Mouse (Mus musculus): Measurements from ENCODE around the gene Olfr218.

DNA sequence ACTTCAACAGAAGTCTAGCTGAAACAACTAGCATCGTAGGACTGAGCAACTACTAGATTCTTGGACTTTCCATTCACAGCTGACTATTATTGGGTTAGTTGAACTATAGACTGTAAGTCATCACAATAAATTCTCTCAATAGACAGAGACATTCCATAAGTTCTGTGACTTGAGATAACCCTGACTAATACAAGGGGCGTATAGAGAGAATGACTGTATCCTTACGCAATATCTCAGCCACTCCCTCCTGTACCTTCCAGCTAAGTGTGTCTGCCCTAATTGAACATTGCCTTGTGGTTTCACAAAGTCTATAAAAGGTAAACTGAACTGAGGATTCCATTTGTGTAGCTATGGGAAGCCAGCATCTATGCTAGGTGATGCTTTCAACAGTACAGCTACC, 52.3 kb downstream of the Olfr218 start:
- no peak for TF ChIP-seq CTCF (IDR thresholded peaks at IDR 0.05)
- no peak for TF ChIP-seq POLR2A (IDR thresholded peaks at IDR 0.05; ENCODE audit: insufficient read depth, low read depth, low read length)
- TF ChIP-seq EP300 (IDR thresholded peaks at IDR 0.05; ENCODE audit: insufficient read depth, low read depth, low read length) = no peak

All from heart, adult 2 months (tissue).